Mouse (Mus musculus) neural tube, embryonic 10.5 days (tissue): ENCODE results near the gene Timp4.

Experiments used
- DNase-seq: peaks from one replicate; pipeline ENCODE4 v3.0.0-alpha.2; 2017; ENCODE audit warnings: low spot score; ENCODE audit errors: extremely low spot score

The Timp4 gene

GRCm38 (mm10) chr6:115200753-115201152 lies 51.3 kb downstream of the Timp4 start:
- DNase-seq: no peak
